Mouse (Mus musculus): ENCODE results near the gene Pdzrn3.

Gene Pdzrn3

DNA sequence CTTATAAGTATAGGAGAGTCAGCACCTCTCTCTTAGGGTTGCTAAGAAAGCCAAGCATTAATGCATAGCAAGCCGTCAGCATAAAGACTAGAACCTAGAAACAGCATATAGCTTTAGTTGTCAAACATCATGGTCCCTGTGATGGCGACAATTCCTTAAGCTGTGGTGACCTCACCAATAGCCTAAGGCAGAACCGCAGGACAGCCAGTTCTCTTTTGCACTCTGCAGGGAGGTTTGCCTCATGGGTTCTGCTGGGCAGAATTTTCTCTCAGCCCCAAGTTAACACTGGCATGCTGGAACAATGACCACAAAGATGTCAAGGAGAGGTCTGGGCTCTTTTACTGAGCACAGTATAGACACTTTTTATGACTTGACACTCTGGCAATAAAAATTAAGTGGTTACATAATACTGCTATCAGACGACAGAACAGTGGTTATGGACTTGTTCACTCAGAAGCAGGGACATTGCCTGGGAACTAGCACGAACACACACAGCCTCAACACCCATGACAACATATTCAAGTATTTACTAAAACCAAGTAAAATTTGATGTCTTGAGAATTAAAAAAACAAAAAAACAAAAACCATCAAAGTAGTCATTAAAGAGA, 90.0 kb downstream of the Pdzrn3 start:
- no peak for DNase-seq

DNA sequence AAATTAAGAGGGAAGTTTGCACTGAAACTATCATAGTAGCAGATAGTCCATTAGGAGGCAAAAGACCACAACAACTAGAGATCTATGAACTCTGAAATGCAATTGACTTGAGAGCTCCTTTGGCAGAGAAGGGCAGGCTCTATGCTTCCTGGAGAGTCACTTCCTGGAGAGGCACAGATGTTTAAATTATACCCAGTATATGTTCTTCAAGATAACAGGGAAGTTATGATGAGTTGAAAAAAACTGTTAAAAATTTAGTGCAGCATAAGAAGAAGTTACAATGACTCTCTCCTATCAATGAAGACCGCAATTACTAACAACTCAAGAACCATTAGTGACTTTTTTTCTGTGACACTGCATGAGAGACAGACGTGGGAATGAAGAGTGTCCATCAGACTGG, 90.6 kb downstream of the Pdzrn3 start:
- DNase-seq: no peak

DNA sequence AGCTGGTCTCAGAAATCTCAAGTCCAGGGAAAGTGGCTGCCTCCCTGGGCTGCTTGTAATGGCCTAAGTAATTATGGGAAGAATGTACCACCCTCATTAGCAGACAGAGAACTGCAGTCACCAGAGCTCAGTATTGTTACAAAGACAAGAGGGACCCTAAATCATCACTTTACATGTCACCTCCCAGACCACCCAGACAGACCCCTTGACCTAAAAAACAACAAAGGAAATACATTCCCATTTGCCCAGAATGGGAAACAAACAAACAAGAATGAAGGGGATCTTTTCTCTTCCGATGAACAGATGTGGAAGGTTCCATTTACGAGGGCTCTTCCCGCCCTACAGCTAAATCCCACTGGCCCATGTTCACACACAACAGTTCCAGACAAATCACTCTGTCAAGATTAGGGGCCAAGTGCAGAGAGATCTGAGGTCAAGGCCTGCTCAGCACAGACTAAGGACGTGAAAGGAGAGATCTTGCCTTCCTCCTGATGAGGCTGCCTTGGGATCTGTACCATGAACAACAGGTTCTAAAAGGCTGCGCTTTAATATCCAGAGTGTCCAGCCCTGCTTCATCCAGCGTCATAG, 93.2 kb downstream of the Pdzrn3 start:
- DNase-seq: no peak

DNA sequence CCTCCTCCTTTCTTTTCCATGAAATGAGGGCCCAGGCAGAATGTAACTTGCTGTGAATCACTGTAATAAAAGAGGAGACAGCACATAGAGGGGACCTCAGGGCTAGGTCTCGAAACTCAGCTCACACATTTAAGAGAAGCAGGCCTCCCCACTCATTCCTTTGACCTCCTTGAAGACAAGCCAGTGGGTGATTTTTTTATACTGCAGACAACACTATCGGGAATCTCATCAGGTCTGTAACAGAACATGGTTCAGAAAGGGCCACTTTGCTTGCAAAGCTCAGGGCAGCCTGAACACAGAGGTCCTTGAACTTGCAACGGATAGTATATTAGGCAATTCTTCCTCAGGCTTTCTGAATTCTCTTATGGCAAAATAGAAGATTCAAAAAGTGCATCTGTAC, 93.8 kb downstream of the Pdzrn3 start:
- DNase-seq: no peak

DNA sequence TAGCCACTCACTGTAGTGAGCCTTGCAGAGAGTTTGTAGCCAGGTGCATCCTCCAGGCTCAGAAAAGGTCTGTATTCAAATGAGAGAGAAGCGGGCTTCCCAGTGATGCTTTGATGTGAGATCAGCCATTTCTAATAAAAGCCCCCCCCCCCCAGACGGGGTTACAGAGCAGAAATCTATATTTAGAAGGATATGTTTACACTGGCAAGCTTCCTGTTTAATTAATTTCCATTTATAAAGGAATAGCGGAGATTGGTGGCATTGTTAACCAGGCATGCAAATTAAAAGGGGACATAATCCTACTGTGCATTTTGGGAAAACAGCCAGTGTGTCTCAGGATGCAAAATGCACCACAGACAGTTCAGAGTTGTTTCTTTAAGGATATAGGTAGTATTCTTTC, 96.1 kb downstream of the Pdzrn3 start:
- no peak for DNase-seq

DNA sequence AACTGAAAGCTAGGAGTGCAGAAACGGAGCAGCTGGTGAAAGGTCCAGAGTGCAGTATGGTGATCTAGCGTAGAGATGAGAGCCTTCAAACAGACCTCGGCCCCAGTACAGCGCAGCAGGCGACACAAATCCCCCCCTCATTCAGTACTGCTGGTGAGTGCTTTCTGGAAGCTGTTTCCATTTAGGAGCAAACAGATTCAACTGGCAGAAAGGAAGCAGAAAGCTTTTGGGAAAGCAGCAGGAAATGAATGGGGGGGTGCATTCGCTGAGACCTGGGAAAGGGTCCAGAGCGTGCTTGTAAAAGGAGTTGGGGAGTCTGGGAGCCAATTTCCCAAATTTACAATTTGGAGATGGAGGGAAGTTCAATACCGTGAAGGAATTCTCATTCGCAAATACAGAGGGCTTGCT, 96.9 kb downstream of the Pdzrn3 start:
- peak; percentile 34 for DNase-seq

DNA sequence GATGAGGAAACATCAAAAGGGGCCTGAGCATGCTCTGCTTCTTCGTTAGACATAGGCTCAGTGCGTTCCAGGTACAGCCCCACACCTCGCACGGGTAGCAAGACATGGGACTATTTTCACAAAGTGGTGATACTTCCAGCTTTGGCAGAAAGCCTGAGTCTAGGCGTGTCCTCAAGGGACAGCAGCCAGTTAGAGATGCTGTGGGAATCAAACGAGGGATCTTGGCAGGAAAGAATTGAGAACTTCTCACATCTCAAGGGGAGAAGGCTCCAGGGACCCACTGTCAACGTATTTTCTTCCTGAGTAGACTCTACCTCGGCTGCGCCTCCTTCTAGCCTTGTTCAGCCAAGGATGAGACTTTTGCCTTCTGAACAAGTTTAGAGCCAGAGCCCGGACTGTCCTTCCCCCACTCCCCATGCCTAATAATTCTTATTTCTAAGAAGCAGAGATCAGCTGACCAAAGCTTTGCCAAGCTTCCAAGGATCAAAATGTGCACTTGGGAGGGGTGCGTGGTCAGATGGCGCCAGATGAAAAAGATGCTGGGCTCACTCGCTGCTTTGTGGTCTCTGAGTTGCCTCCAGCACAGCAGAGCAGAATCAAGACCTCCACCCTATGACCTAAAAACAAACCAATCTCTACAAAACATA, 99.3 kb downstream of the Pdzrn3 start:
- no peak for DNase-seq

DNA sequence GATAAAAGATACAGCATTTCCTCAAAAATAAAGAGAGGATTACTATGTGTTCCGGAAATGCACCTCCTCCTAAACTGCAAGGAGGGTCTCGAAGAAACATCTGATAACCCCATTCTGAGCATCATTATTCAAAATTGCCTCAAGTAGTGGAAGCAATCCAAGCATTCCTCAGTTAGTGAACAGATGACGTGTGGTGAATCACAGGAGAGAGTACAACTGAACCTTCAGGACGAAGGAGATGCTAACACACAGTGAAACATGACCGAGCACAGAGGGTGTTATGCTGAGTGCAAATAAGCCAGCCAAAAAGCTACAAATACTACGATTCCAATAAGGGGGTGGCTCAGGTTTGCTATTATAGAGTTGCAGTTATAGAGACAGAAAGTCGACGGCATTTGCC, 101.4 kb downstream of the Pdzrn3 start:
- DNase-seq: no peak

DNA sequence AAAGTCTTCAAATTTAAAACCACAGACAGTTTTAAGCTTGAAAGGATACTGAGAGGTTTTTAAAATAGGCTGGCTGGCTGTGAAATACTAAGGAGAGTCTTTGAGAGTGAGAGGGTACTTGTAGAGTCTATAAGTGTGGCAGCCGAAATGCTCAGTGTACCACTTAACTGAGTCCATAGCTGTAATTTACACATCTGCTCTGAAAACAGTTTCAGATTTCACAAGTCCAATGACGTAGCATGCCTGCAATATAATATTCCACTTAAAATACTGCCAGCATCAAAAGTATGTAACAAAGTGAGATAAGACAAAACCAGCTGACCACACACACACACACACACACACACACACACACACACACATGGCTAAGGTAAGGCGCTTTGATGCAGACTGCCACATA, 101.9 kb downstream of the Pdzrn3 start:
- DNase-seq: no peak

DNA sequence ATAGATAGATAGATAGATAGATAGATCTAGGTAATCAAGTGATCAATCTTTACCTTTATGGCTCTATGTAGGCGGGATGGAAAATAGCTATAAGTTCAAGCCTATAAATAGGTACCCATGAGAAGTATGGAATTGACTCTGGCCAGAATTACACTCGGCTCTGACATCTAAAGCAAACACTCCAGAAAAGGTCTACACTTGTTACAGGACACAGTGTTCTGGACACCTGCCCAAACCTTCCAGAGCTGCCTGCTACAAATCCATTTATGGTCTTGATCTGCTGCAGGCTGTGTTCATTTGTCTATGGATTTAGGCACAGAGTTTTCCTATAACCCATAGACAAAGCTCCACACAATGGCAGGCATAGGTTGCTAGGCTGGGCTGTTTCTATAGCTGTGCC, 102.9 kb downstream of the Pdzrn3 start:
- no peak for DNase-seq

DNA sequence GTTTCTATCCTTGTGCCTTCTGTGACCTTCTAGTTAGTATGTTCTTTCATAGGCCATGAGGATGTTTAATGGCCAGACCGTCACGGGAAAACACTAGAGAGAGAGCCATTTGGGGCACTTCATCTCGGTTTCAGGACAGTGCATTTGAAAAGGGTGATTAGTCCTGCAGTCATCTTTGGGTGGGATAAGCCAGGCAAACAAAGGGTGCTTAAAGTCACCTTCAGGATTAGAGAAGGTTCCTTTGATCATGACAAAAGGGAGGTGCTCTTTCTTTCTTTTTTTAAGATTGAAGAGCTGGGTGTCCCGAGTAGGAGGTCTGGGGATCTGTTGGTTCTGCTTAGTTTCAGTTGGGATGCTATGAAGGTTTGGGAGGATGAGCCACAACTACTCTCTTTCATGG, 105.4 kb downstream of the Pdzrn3 start:
- no peak for DNase-seq

DNA sequence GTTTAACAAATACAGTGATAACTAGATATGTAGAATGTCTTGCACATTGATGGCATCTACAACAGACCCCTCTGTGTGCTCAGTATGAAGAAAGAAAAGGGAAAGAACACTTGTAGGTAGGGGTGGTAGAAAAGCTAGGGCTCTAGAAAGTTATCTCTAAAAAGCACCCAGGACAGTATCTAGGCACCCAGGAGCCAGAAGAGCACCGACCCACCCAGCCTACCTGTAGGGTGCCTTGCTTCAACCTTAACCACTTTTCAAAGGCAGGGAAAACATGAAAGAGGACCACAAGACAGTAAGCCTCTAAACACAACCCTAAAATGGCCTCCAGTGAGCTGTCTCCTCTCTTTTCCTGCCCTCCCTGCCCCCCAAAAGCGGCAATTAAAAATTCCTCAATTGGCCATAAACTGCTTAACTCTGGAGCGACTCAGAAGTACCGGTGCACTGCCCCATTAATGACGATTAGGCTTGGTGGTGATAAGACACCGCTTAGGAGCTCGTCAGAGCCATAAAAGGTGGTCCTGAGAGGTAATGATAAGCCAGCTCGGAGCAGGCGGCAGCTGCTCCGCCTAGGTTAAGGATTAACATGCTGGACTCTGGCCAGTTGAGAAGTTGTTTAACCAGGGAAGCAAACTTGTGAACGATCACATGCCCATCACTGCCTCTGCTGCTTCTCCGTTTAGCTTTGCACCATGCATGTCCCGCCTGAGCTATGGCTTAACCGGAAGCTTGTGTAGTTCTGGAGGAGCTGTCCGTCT, 106.1 kb downstream of the Pdzrn3 start:
- DNase-seq: no peak

DNA sequence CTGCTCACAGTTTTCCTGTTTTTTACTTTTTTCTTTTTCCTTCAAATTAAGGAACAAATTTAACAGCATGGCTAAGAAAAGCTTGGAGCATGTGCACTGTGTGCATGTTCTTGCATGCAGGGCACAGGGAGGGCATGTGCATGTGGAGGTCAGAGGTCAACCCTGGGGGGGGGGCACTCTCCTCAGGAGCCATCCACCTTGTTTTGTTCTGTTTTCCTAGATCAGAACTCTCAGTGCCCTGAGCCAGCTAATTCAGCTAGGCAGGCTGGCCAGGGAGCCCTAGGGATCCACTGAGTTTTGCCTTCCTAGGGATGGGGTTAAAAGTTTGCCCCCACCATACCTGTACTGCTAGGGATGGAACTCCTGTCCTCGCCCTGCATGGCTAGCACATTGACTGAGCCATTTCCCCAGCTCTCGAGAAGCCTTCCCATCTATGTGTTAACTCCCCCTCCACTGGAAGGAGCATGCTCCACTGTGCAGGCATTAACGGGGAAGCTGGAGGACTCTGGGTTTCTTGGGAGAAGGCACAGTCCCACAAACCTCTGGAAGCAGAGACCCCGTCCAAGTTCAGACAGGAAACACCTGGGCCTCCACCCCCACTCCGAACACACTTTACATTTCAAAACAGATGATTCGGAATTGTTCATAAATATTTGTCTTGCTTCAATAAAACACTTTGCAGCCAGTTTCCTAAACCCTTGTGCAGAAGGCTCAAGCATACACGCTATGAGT, 107.4 kb downstream of the Pdzrn3 start:
- no peak for DNase-seq

DNA sequence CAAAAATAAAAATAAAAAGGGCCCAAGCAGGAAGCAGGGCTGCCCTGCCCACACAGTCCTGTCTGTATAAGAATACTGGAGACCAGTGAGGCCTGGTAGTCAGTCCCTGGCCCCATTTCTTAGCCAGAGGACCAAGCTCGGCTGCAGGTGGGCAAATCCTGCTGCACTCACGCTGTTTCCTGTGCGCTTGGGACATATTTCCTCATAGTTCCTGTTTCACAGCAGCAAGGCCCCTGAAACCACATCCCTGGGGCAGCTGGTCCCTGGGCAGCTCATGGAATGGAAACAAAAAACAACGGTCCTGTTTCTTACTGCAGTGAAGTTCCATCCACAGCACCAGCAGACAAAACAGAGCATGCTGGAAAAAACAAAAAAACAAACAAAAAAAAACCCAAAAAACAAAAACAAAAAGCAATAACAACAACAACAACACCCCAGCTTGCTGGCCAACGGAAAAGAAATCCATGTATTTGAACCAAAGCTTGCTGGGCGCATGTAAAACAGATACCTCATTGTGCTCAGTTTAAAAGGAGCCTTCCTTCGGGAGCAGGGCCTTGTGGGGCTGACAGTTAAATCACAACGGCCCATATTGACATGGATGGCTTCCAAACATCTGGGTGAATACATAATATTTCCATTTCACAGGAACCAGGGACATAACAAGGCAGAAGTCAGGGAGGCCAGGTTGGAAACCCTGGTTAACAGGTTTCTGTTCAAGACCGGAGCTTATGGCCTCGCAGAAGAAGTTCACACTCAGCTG, 108.2 kb downstream of the Pdzrn3 start:
- no peak for DNase-seq

DNA sequence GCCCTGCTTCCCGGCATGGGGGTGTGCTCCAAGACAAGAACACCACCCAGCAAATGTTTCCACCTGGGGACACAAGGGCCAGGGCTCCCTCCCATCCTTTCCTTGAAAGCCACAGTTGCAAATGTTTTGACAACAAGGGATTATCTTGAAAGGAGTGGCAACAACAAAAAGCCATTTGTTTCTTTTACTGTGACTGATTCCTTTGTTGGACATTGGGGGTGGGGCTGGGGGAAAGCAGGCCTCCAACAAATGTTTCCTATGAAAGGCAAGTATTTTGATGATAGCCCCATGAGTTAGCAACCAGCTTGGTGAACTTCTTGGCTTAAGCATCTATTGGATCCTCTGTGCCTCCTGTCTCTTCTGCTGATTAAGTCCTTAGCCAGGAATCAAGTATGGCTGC, 109.4 kb downstream of the Pdzrn3 start:
- DNase-seq: no peak

DNA sequence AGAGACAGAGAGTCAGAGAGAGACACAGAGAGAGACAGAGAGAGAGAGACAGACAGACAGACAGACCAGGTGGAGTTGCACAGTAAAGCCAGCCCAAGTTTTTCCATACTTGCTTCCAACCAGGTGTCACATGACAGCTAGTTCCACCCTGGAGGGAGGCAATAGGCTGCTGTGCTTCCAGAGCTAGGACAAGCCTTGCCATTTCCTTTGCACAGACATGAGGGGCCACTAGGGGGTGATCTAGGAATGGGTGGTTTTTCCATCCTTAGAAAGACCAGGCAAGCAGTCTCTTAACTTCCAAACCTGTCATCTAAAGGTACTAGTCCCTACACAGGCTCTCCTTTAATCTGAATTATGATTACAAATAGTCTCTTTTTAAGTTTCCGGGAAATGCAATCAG, 110.9 kb downstream of the Pdzrn3 start:
- peak; percentile 59 for DNase-seq

DNA sequence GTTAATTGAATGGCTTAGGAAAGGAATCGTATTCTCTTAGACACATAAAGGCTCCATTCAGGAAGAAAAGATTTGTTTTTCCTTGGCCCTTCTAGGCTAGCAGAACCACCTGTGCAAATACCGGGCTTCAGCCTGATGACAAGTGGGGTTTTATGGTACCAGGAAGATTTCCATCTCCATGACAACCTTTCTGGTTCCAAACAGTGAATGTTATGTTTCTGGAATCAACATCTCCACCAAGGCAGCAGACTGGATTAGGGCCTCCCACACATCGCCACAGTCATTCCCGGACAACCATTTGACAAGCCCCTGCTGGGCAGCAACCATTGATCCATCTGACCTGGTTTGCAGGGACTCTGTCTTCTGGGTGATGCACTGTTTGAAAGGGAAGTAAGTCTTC, 114.2 kb downstream of the Pdzrn3 start:
- DNase-seq: no peak

DNA sequence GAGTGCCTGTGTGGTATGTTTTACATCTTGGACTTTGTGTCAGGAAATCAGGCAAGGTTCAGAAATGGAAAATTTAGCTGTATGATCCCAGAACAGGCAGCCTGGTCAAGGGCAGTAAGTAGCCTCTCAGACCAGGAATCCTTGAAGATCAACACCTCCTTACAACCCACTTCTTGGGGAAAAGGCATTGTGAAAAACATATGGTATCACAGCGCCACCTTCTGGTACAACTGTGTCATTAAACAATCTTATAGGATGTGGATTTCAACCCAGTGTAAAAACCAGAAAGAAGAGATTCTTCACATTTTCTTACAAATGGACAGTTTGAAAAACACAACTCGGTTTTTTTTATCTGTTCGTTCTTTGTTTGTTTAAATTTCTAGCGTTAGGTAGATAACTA, 116.2 kb downstream of the Pdzrn3 start:
- DNase-seq: peak; percentile 56

DNA sequence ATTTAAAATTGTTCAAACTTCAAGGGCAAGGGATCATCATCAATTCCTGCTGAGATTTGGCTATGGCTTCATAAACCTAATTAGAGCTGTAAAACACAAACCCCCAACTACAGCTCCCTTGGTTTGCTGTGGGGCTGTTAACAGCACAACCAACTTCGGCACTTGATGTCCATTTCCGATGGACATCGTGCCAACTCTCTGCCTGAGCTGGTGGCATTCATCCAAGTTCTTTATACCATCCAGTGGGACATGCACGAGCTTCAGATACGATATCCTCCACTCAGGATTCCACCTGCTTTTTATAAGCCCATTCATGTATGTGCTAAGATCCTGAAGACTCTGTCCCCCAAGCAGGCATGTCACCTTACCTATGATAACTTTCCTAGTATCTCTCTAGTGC, 118.3 kb downstream of the Pdzrn3 start:
- no peak for DNase-seq

DNA sequence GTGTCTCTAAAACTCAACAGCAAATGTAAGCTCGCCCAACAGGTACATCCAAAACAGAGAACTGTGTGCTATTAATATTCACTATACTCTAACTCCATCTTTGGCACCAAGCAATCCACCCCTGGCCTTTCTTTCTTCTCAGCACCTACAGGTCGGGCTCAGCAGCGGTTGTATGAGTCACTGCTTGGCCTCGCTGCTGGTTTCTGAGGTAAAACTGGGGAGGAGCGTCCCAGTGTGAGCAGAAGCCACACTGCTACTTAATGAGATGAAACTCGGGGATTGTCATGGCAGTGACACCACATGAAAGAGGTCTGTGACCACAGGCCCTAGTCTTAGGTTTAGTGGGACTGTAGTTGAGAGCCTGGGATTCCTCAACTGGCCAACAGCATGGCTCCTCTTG, 120.3 kb downstream of the Pdzrn3 start:
- DNase-seq: no peak

DNA sequence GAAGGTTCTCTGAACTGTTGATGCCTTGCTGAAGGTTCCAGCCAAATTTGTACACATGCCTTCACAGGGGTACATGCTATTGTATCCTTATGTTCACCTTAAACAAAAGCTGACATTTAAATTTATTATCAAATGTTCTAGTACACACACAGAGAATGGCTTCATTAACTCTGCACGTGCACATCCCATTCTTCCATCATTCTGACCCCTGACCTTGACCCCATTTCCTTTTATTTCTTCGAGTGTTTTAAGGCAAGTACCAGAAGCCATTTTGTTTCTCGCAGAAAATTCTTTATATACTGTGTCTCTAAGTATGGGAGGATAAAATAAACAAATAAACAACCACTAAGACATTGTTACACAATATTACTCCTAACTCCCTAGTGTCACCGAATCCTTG, 123.0 kb downstream of the Pdzrn3 start:
- no peak for DNase-seq

DNA sequence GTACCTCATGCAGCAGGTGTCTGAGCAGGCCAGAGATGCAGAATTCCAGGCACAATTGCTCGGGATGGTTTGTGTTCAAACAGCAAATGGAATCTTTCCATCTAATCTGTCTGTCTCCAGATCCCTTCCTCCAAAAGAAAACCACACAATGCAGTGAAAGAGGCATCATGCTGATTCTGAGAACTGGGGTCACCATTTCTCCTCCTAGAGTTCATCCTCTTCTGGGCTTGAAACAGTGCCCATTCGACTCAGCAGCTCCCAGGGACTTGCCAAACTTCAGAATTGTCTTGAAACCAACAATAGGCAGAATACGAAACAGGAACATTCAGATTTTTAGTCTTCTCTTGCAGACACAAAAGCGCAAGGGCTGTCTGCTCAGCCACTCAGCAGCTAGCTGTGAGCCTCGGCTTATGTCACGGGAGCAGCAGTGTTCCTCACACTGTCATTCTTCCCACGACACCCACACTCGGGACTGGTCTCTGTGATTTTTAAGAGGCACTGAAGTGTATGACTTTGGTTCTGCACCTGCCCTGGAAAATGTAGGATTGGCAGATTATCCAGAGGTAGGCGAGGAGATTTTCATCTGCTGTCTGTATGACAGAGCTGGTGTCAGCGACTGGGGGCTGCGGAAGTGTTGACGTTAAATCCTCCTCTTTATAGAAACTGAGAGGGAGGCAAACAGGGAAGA, 125.6 kb downstream of the Pdzrn3 start:
- DNase-seq: no peak
